Mouse (Mus musculus): Measurements from ENCODE around the gene Lrrc4b. TPM values are rescaled to one million over a fixed set of nuclear protein-coding genes. Genes with fewer than 3 reads are reported as not detected.

The Lrrc4b gene
- polyA plus RNA-seq, 1 experiment from 2014 or later = 3.5 TPM

DNA sequence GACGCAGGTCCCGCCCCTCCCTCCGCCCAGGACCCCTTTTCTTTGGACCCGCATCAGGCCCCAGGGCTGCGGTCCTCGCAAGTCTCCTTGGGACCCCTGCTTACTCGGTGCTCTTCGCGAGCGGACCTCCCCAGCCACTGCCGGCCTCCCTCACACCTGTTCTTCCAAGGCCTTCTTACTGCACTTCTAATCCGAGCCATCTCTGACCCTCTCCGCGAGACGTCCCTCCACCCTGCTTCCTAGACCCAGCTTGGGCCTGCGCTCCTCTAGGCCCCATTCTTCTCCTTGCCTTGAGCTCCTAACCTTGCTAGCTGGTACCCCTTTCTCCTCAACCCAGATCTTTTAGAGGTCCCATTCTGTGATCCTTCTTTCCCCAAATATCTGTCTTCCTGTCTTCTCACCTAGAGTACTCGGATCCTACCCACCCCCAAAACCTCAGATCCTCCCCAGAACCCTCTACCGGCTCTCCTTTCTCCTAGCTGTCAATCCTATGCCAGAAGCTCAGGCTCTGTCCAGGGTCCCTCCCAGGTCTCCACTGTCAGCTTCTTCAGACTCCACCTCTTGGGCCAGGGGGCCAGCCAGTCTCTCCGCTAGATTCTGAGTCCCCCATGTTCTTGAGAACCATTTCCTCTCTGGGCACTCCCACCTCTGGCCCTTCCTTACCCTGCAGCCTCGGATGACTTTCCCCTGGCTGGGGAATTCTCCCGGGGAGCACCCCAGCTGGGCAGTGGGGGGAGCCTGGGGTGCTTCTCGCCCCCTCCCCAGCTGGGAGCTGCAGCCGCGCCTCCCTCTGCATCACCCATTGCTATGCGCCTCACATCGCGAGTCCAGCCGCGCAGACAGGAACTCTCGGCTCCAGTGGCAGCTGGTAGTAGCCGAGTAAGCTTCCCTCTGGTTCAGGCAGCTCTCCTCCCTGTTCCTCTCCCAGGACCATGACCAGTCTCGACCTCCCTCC is 993 bp downstream of the Lrrc4b start:
- Histone ChIP-seq H3K4me2 (peak overlapping the region; percentile 84), H3K4me1 (ENCODE audit: control insufficient read depth, insufficient read depth, low read length) (0 out of 2 replicates have a peak, but pooled peaks cover 3% of the 10 kb centered on the region), H3K9me3 (replicated peaks; ENCODE audit: control insufficient read depth, low read length) (no peaks in the 10 kb centered on the region), H3K4me3 (ENCODE audit: low read depth, low read length) (peak overlapping the region; percentile 46), H3K27ac (ENCODE audit: low read depth, low read length) (no peak overlapping the region), H3K27me3 (ENCODE audit: control insufficient read depth, insufficient read depth, low read length) (peaks cover 75% of the 10 kb centered on the region), H3K36me3 (ENCODE audit: control insufficient read depth, insufficient read depth, low read length) (no peaks in the 10 kb centered on the region), H3K9ac (ENCODE audit: low read depth, low read length) (no peak overlapping the region)
- WGBS (ENCODE audit: insufficient replicate concordance) = 3% methylated on average over 30 of the region's 32 CpGs
- no peak for ATAC-seq (replicated peaks; ENCODE audit: insufficient number of reproducible peaks, low FRiP score, low TSS enrichment)

DNA sequence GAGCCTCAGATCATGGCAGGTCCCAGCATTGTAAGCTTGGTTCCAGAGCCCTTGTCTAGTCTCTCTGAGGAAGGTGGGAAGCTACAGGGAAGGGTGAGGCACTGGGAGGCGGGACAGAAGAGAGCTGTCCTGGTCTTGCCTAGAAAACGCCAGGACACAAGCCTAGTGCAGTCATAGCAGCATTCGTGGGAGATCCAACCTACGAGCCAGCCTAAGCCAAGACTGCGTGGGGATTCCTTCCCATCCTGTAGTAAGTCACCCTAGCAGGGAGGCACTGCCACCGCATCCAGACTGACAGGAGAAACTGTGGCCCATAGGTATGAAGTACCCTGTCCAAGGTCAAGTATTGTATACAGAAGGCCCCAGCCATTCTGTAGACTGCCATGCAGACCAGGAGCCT is 3.7 kb downstream of the Lrrc4b start:
- Histone ChIP-seq H3K27me3 (ENCODE audit: control insufficient read depth, insufficient read depth, low read length) (peaks cover 75% of the 10 kb centered on the region), H3K4me1 (ENCODE audit: control insufficient read depth, insufficient read depth, low read length) (0 out of 2 replicates have a peak, but pooled peaks cover 3% of the 10 kb centered on the region), H3K9ac (ENCODE audit: low read depth, low read length) (no peak overlapping the region), H3K4me3 (ENCODE audit: low read depth, low read length) (no peak overlapping the region), H3K36me3 (ENCODE audit: control insufficient read depth, insufficient read depth, low read length) (no peaks in the 10 kb centered on the region), H3K9me3 (replicated peaks; ENCODE audit: control insufficient read depth, low read length) (no peaks in the 10 kb centered on the region), H3K4me2 (no peak overlapping the region), H3K27ac (ENCODE audit: low read depth, low read length) (no peak overlapping the region)
- WGBS (ENCODE audit: insufficient replicate concordance) = 68% methylated on average over 6 of the region's 6 CpGs
- no peak for ATAC-seq (replicated peaks; ENCODE audit: insufficient number of reproducible peaks, low FRiP score, low TSS enrichment)

DNA sequence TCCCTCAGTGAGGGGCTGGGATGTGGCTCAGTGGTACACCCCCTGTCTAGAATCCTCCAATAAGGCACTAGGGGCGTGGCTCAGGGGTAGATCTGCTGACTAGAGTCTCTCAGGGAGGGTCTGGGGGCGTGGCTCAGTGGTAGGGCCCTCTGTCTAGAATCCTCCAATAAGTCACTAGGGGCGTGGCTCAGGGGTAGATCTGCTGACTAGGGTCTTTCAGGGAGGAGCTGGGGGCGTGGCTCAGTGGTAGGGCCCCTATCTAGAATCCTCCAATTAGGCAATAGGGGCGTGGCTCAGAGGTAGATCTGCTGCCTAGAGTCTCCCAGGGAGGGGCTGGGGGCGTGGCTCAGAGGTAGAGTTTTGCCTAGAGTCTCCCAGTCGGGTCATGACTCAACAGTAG is 4.6 kb downstream of the Lrrc4b start:
- no peak overlapping the region for H3K27ac ChIP-seq (ENCODE audit: low read depth, low read length)
- H3K4me3 ChIP-seq (ENCODE audit: low read depth, low read length) = no peak overlapping the region
- 6% methylated on average over 7 of the region's 7 CpGs for WGBS (ENCODE audit: insufficient replicate concordance)
- H3K36me3 ChIP-seq (ENCODE audit: control insufficient read depth, insufficient read depth, low read length) = no peaks in the 10 kb centered on the region
- H3K4me1 ChIP-seq (ENCODE audit: control insufficient read depth, insufficient read depth, low read length) = 0 out of 2 replicates have a peak, but pooled peaks cover 3% of the 10 kb centered on the region
- H3K9me3 ChIP-seq (replicated peaks; ENCODE audit: control insufficient read depth, low read length) = no peaks in the 10 kb centered on the region
- no peak overlapping the region for H3K4me2 ChIP-seq
- peaks cover 75% of the 10 kb centered on the region for H3K27me3 ChIP-seq (ENCODE audit: control insufficient read depth, insufficient read depth, low read length)
- H3K9ac ChIP-seq (ENCODE audit: low read depth, low read length) = no peak overlapping the region
- peak; percentile 75 for ATAC-seq (replicated peaks; ENCODE audit: insufficient number of reproducible peaks, low FRiP score, low TSS enrichment)

DNA sequence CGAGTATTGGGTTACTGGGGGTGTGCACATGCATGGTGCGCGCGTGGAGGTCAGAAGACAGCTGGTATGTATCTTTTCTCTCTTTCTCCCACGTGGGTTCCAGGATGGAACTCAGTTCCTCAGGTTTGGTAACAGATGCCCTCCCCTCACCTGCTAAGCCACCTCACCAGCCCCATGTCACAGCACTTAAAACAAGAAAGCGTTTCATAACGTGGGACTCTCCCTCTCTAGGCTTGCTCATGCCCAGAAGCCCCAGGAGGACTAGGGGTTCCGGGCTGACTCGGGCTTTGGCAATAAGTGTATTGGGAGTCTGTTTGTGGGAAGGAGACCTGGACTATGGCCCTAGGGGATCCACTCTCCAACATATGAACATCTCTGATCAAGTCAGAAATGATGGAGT is 5.3 kb downstream of the Lrrc4b start:
- 67% methylated on average over 9 of the region's 9 CpGs for WGBS (ENCODE audit: insufficient replicate concordance)
- Histone ChIP-seq H3K36me3 (ENCODE audit: control insufficient read depth, insufficient read depth, low read length) (no peaks in the 10 kb centered on the region), H3K27ac (ENCODE audit: low read depth, low read length) (no peak overlapping the region), H3K27me3 (ENCODE audit: control insufficient read depth, insufficient read depth, low read length) (peaks cover 71% of the 10 kb centered on the region), H3K9ac (ENCODE audit: low read depth, low read length) (no peak overlapping the region), H3K4me1 (ENCODE audit: control insufficient read depth, insufficient read depth, low read length) (0 out of 2 replicates have a peak, but pooled peaks cover under 1% of the 10 kb centered on the region), H3K9me3 (replicated peaks; ENCODE audit: control insufficient read depth, low read length) (no peaks in the 10 kb centered on the region), H3K4me2 (no peak overlapping the region), H3K4me3 (ENCODE audit: low read depth, low read length) (no peak overlapping the region)
- ATAC-seq (replicated peaks; ENCODE audit: insufficient number of reproducible peaks, low FRiP score, low TSS enrichment) = no peak

DNA sequence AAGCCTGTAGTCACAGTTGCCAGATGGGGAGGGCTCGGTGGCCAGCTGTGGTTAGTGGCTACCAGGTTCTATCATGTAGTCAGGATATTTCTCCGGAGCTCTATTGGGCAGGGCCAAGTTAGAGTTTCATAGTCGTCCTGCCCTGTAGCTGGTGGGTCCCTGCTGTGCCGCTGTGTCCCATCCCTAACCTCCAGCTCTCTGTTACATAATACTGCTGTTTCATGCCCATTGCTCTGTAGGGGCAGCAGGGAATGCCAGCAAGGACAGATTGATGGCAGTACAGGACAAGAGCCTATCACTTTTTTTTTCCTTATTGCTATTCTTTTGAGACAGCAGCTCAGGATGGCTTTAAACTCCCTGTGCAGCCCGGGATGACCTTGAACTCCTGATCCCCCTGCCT is 7.0 kb downstream of the Lrrc4b start:
- Histone ChIP-seq H3K27ac (ENCODE audit: low read depth, low read length) (no peak overlapping the region), H3K36me3 (ENCODE audit: control insufficient read depth, insufficient read depth, low read length) (no peaks in the 10 kb centered on the region), H3K4me1 (ENCODE audit: control insufficient read depth, insufficient read depth, low read length) (no peaks in the 10 kb centered on the region), H3K4me2 (no peak overlapping the region), H3K4me3 (ENCODE audit: low read depth, low read length) (no peak overlapping the region), H3K9me3 (replicated peaks; ENCODE audit: control insufficient read depth, low read length) (no peaks in the 10 kb centered on the region), H3K27me3 (ENCODE audit: control insufficient read depth, insufficient read depth, low read length) (peaks cover 70% of the 10 kb centered on the region), H3K9ac (ENCODE audit: low read depth, low read length) (no peak overlapping the region)
- ATAC-seq (replicated peaks; ENCODE audit: insufficient number of reproducible peaks, low FRiP score, low TSS enrichment) = no peak
- WGBS (ENCODE audit: insufficient replicate concordance) = 68% methylated on average over 5 of the region's 5 CpGs

DNA sequence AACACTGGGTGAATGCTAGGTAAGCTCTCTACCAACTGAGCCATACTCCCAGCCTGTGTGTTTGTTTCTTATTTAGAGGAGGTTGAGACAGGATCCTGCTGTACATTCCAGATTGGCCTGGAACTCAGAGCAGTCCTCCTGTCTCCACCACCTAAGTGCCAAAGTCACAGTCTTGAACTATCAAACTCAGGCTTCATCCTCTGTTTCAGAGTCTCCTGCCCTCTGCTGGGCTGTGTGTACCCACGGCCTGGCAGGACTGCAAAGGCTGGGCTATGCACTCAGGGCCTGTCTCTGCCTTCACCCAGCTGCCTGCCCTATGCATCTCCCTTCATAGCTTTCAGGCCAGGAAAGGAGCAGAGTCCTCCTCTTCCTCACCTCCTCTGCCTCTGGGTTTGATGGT is 7.4 kb downstream of the Lrrc4b start:
- WGBS (ENCODE audit: insufficient replicate concordance) = 13% methylated on average over 1 of the region's 1 CpGs
- Histone ChIP-seq H3K9me3 (replicated peaks; ENCODE audit: control insufficient read depth, low read length) (no peaks in the 10 kb centered on the region), H3K27me3 (ENCODE audit: control insufficient read depth, insufficient read depth, low read length) (peaks cover 70% of the 10 kb centered on the region)

DNA sequence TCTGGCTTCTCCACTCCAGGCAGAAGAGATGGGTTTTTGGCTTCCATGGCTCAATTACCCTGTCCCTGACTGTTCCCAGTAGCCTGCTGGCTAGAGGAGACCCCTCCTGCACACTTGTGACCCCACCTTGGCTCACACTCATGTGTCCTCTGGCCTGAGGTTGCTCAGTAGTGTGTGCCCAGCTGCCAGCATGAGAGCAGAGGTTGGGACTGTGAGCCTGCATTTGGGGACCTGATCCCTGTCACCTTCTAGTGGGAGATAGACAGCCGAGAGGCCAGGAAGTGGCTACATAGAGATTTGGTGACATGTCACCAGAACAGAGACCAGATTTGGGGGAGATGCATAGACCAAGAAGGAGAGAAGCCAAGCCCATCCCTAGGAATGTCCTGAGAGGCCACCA is 8.4 kb downstream of the Lrrc4b start:
- WGBS (ENCODE audit: insufficient replicate concordance) = 56% methylated on average over 1 of the region's 1 CpGs
- Histone ChIP-seq H3K4me2 (no peak overlapping the region), H3K27me3 (ENCODE audit: control insufficient read depth, insufficient read depth, low read length) (peaks cover 70% of the 10 kb centered on the region), H3K9ac (ENCODE audit: low read depth, low read length) (no peak overlapping the region), H3K4me1 (ENCODE audit: control insufficient read depth, insufficient read depth, low read length) (0 out of 2 replicates have a peak, but pooled peaks cover 6% of the 10 kb centered on the region), H3K4me3 (ENCODE audit: low read depth, low read length) (no peak overlapping the region), H3K9me3 (replicated peaks; ENCODE audit: control insufficient read depth, low read length) (no peaks in the 10 kb centered on the region), H3K27ac (ENCODE audit: low read depth, low read length) (no peak overlapping the region), H3K36me3 (ENCODE audit: control insufficient read depth, insufficient read depth, low read length) (no peaks in the 10 kb centered on the region)
- ATAC-seq (replicated peaks; ENCODE audit: insufficient number of reproducible peaks, low FRiP score, low TSS enrichment) = no peak

More for the DNA sequence above, 7.4 kb downstream of the Lrrc4b start:
- no peak for ATAC-seq (replicated peaks; ENCODE audit: insufficient number of reproducible peaks, low FRiP score, low TSS enrichment)
- Histone ChIP-seq H3K36me3 (ENCODE audit: control insufficient read depth, insufficient read depth, low read length) (no peaks in the 10 kb centered on the region), H3K4me3 (ENCODE audit: low read depth, low read length) (no peak overlapping the region), H3K9ac (ENCODE audit: low read depth, low read length) (no peak overlapping the region), H3K4me2 (no peak overlapping the region), H3K27ac (ENCODE audit: low read depth, low read length) (no peak overlapping the region), H3K4me1 (ENCODE audit: control insufficient read depth, insufficient read depth, low read length) (no peaks in the 10 kb centered on the region)

DNA sequence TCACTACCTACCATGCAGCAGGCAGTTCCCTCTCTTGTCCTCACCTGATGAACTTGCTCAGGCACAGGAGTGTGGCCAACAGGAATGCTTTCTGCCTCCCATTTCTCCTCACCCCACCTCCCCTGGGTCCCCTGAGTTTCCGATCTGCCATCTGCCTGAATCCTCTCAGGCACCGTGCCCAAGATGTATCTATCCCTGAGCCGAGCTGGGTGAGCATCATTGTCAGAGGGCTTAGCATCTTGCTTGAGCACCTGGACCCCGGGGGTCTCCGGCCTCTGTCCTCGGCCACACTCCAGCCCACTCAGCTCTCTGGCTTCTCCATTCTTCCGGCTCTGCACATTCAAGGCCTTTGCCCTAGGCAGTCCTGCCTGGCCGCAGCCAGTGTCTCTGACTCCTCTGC is 9.1 kb downstream of the Lrrc4b start:
- WGBS (ENCODE audit: insufficient replicate concordance) = 62% methylated on average over 8 of the region's 8 CpGs
- Histone ChIP-seq H3K27me3 (ENCODE audit: control insufficient read depth, insufficient read depth, low read length) (peaks cover 69% of the 10 kb centered on the region), H3K4me3 (ENCODE audit: low read depth, low read length) (no peak overlapping the region), H3K36me3 (ENCODE audit: control insufficient read depth, insufficient read depth, low read length) (no peaks in the 10 kb centered on the region), H3K4me1 (ENCODE audit: control insufficient read depth, insufficient read depth, low read length) (0 out of 2 replicates have a peak, but pooled peaks cover 6% of the 10 kb centered on the region), H3K9me3 (replicated peaks; ENCODE audit: control insufficient read depth, low read length) (no peaks in the 10 kb centered on the region), H3K27ac (ENCODE audit: low read depth, low read length) (no peak overlapping the region), H3K4me2 (no peak overlapping the region), H3K9ac (ENCODE audit: low read depth, low read length) (no peak overlapping the region)
- ATAC-seq (replicated peaks; ENCODE audit: insufficient number of reproducible peaks, low FRiP score, low TSS enrichment) = no peak

Data from heart, embryonic 11.5 days (tissue).